Mouse (Mus musculus): ENCODE data around the gene Commd4. TPM values are rescaled to one million over a fixed set of nuclear protein-coding genes. Genes with fewer than 3 reads are reported as not detected.

The Commd4 gene
- polyA plus RNA-seq, 1 experiment from 2014 or later, result 201 TPM

- DNase-seq (ENCODE audit: low spot score), result no peak
Observed at GRCm38 (mm10) chr9:57141417-57142353, 16.4 kb downstream of the Commd4 start.

GRCm38 (mm10) chr9:57139571-57139970 lies 18.6 kb downstream of the Commd4 start:
- no peak for DNase-seq (ENCODE audit: low spot score)

GRCm38 (mm10) chr9:57139110-57139509 lies 19.0 kb downstream of the Commd4 start:
- no peak for DNase-seq (ENCODE audit: low spot score)

GRCm38 (mm10) chr9:57138507-57138906 lies 19.6 kb downstream of the Commd4 start:
- DNase-seq (ENCODE audit: low spot score), result no peak

- no peak for DNase-seq (ENCODE audit: low spot score)
Observed at GRCm38 (mm10) chr9:57137777-57138176, 20.4 kb downstream of the Commd4 start.

GRCm38 (mm10) chr9:57137246-57137645 lies 20.9 kb downstream of the Commd4 start:
- no peak for DNase-seq (ENCODE audit: low spot score)

- peak; percentile 93 for DNase-seq (ENCODE audit: low spot score)
Observed at GRCm38 (mm10) chr9:57130577-57131433, 27.3 kb downstream of the Commd4 start, which contains the start of gene Man2c1. TSS of gene Man2c1 (plus strand) at chr9:57130690.

- DNase-seq (ENCODE audit: low spot score), result no peak
Observed at GRCm38 (mm10) chr9:57129641-57130040, 28.5 kb downstream of the Commd4 start.

GRCm38 (mm10) chr9:57117261-57117755 lies 40.8 kb downstream of the Commd4 start:
- DNase-seq (ENCODE audit: low spot score), result no peak

Other genes starting within 250 kb of the Commd4 start
- 4.7 and 5.1 TPM in 2 replicates for gene Snx33, start 230.0 kb downstream of the Commd4 start, polyA plus RNA-seq (2015; fragmentation: Nextera tagmentation; extraction: Ambion mirVana)
- 154 and 160 TPM in 2 replicates for gene Imp3, start 220.9 kb downstream of the Commd4 start, polyA plus RNA-seq (2015; fragmentation: Nextera tagmentation; extraction: Ambion mirVana)
- gene Snupn, start 207.5 kb downstream of the Commd4 start, polyA plus RNA-seq (2015; fragmentation: Nextera tagmentation; extraction: Ambion mirVana), result 20.9 and 23.6 TPM in 2 replicates
- gene Ptpn9, start 163.4 kb downstream of the Commd4 start, polyA plus RNA-seq (2015; fragmentation: Nextera tagmentation; extraction: Ambion mirVana), result 9.3 and 10.6 TPM in 2 replicates
- gene Sin3a, start 86.3 kb downstream of the Commd4 start, polyA plus RNA-seq (2015; fragmentation: Nextera tagmentation; extraction: Ambion mirVana), result 25.3 and 26.6 TPM in 2 replicates
- gene Man2c1, start 27.6 kb downstream of the Commd4 start, polyA plus RNA-seq (2015; fragmentation: Nextera tagmentation; extraction: Ambion mirVana), result 36.6 and 37.6 TPM in 2 replicates
- gene Neil1, start 10.0 kb downstream of the Commd4 start, polyA plus RNA-seq (2015; fragmentation: Nextera tagmentation; extraction: Ambion mirVana), result 28.6 and 34.7 TPM in 2 replicates
- 0.04 TPM in 1 of 2 replicates, not detected in the other for gene Trcg1, start 78.2 kb upstream of the Commd4 start, polyA plus RNA-seq (2015; fragmentation: Nextera tagmentation; extraction: Ambion mirVana)
- gene 1700017B05Rik, start 104.3 kb upstream of the Commd4 start, polyA plus RNA-seq (2015; fragmentation: Nextera tagmentation; extraction: Ambion mirVana), result 29.3 and 30.0 TPM in 2 replicates